In genomic region chr3:90251731-90252226, GRCm38 (mm10) we compare ENCODE assay signal across 7 mouse cellular contexts. TPM values are rescaled to one million over a fixed set of nuclear protein-coding genes. Genes with fewer than 3 reads are reported as not detected.
DNase-seq lines count a peak whose midpoint lies in the region; TF ChIP-seq lines count a peak whose summit lies in the region.
"Not testable (repeated sequence)": the region's sequence is repeated elsewhere in the genome, so short reads cannot be mapped to it uniquely, and the experiment has no call there.

No protein-coding gene starts in this region.

- peak; percentile 44 for DNase-seq in brain, adult 2 months (ENCODE audit: low read depth, low spot score)
- peak; percentile 47 for DNase-seq in cerebellum, adult 11-12 months
- peak; percentile 38 for DNase-seq in cerebellum, adult 9-11 months
- peak; percentile 59 for DNase-seq in gastrocnemius, adult 2 months
- DNase-seq in heart, adult 11 months, result peak; percentile 92
- not testable (repeated sequence) for DNase-seq in layer of hippocampus, adult 2 months (ENCODE audit: low spot score in 2 of 2); left cerebral cortex, adult 2 months (ENCODE audit: extremely low spot score in 1 of 2, low spot score in 2 of 2)

- H3K27ac ChIP-seq in gastrocnemius, adult 2 months, result peak overlapping the region; percentile 80
- H3K27ac ChIP-seq in layer of hippocampus, adult 2 months, result peak overlapping the region; percentile 53; the same call in 1 of the 2 replicates
- H3K27ac ChIP-seq in left cerebral cortex, adult 2 months, result peak overlapping the region; percentile 24; the same call in 1 of the 2 replicates

- not testable (repeated sequence) for TF ChIP-seq CTCF in gastrocnemius, adult 2 months (IDR thresholded peaks at IDR 0.05); layer of hippocampus, adult 2 months (conservative IDR thresholded peaks at IDR 0.05); left cerebral cortex, adult 2 months (IDR thresholded peaks at IDR 0.05)

- intact Hi-C loops in gastrocnemius, adult 2 months (cut with DNase I); left cerebral cortex, adult 2 months (cut with DNase I): not testable (repeated sequence)

- peak overlapping the region; percentile 11; the same call in 1 of the 2 replicates for H3K4me3 ChIP-seq in gastrocnemius, adult 2 months
- H3K4me3 ChIP-seq in layer of hippocampus, adult 2 months; left cerebral cortex, adult 2 months: not testable (repeated sequence)

RNA-seq across cellular contexts. Expression of gene Crtc2, which starts 2.2 kb away (rescaled TPM):
- 10 to 100 TPM; 16.8 to 17.3 TPM for total RNA-seq in gastrocnemius, adult 2 months (2021)
- total RNA-seq in layer of hippocampus, adult 2 months (2021), result 10 to 100 TPM; 38.3 to 49.5 TPM
- 10 to 100 TPM; 39.5 to 43.6 TPM for total RNA-seq in left cerebral cortex, adult 2 months (2021)

RNA-seq across cellular contexts. Expression of gene Slc39a1, which starts 3.8 kb away (rescaled TPM):
- 10 to 100 TPM; 41.6 to 50.6 TPM for total RNA-seq in gastrocnemius, adult 2 months (2021)
- 10 to 100 TPM; 42.5 to 45.5 TPM for total RNA-seq in layer of hippocampus, adult 2 months (2021)
- total RNA-seq in left cerebral cortex, adult 2 months (2021), result 10 to 100 TPM; 38.8 to 43.0 TPM

RNA-seq across cellular contexts. Expression of gene Creb3l4, which starts 8.5 kb away (rescaled TPM):
- not detected for total RNA-seq in gastrocnemius, adult 2 months (2021)
- total RNA-seq in layer of hippocampus, adult 2 months (2021), result not detected
- under 1 TPM; 0.42 to 0.50 TPM for total RNA-seq in left cerebral cortex, adult 2 months (2021)

RNA-seq across cellular contexts. Expression of gene Dennd4b, which starts 13.2 kb away (rescaled TPM):
- 10 to 100 TPM; 82.2 to 84.2 TPM for total RNA-seq in gastrocnemius, adult 2 months (2021)
- 10 to 100 TPM; 33.7 to 35.6 TPM for total RNA-seq in layer of hippocampus, adult 2 months (2021)
- 10 to 100 TPM; 35.0 to 36.7 TPM for total RNA-seq in left cerebral cortex, adult 2 months (2021)

RNA-seq across cellular contexts. Expression of gene Jtb, which starts 20.4 kb away (rescaled TPM):
- total RNA-seq in gastrocnemius, adult 2 months (2021), result 10 to 100 TPM; 64.8 to 68.8 TPM
- 10 to 100 TPM; 44.3 to 45.3 TPM for total RNA-seq in layer of hippocampus, adult 2 months (2021)
- total RNA-seq in left cerebral cortex, adult 2 months (2021), result 10 to 100 TPM; 43.8 to 49.5 TPM

Comparison
In these comparisons a context has a peak if more than half of its experiments do, and no peak if none do; other contexts are left out.
1. H3K27ac ChIP-seq: peak in every context shown above with its lines; median percentile 80 in gastrocnemius, adult 2 months; 53 in layer of hippocampus, adult 2 months; 24 in left cerebral cortex, adult 2 months.